ENCODE assay signal across 36 mouse cellular contexts in genomic region chr12:36974432-36975094, GRCm38 (mm10).
"Had no signal": no experiment of that assay in that cellular context is flagged by ENCODE, and none has a peak within 500 bp of the region (broad histone marks: within the 10 kb centered on the region; RNA-seq: fewer than 3 reads in every experiment).

No protein-coding gene starts in this region.

- H3K4me1 ChIP-seq: heart, embryonic 10.5 days; heart, embryonic 12.5 days; heart, embryonic 13.5 days; heart, embryonic 15.5 days; hindbrain, embryonic 10.5 days; hindbrain, embryonic 12.5 days; hindbrain, embryonic 13.5 days; hindbrain, embryonic 15.5 days; intestine, embryonic 15.5 days; kidney, embryonic 15.5 days had no signal

- H3K4me2 ChIP-seq: heart, embryonic 11.5 days; heart, embryonic 12.5 days; heart, embryonic 13.5 days; heart, embryonic 15.5 days; hindbrain, embryonic 12.5 days; hindbrain, embryonic 13.5 days; hindbrain, embryonic 14.5 days; hindbrain, embryonic 15.5 days; intestine, embryonic 15.5 days; kidney, embryonic 15.5 days had no signal

- DNase-seq: heart, adult 18-20 months; heart, adult 2 months; heart, postnatal 10 days; heart, postnatal 14 days; heart, postnatal 36 days; heart, postnatal 4 days; kidney, adult 11 months; kidney, adult 18-20 months; kidney, adult 2 months; kidney, adult 8-10 months; kidney, adult 9 months; kidney, postnatal 10 days; kidney, postnatal 14 days; kidney, postnatal 25 days; kidney, postnatal 36 days; kidney, postnatal 4 days; layer of hippocampus, adult 9-11 months had no signal

- H3K27ac ChIP-seq: heart, adult 2 months; heart, embryonic 10.5 days; heart, embryonic 13.5 days; heart, embryonic 15.5 days; hindbrain, embryonic 10.5 days; hindbrain, embryonic 12.5 days; hindbrain, embryonic 13.5 days; hindbrain, embryonic 14.5 days; hindbrain, embryonic 15.5 days; hindbrain, postnatal 0 days; intestine, embryonic 15.5 days; kidney, embryonic 15.5 days; kidney, postnatal 0 days; layer of hippocampus, adult 2 months had no signal

- H3K27me3 ChIP-seq: heart, embryonic 12.5 days; heart, embryonic 13.5 days; heart, embryonic 15.5 days; hindbrain, embryonic 12.5 days; hindbrain, embryonic 13.5 days; hindbrain, embryonic 15.5 days; intestine, embryonic 15.5 days; kidney, embryonic 15.5 days had no signal

- ATAC-seq: hindbrain, embryonic 16.5 days; hindbrain, postnatal 0 days; inflammation-experienced regulatory T-cells, adult 6 months; intestine, embryonic 15.5 days; intestine, embryonic 16.5 days; intestine, postnatal 0 days had no signal

- H3K9ac ChIP-seq: heart, embryonic 12.5 days; heart, embryonic 13.5 days; heart, embryonic 15.5 days; hindbrain, embryonic 12.5 days; hindbrain, embryonic 13.5 days; hindbrain, embryonic 14.5 days; hindbrain, embryonic 15.5 days; intestine, embryonic 15.5 days; kidney, embryonic 15.5 days had no signal

- H3K36me3 ChIP-seq: heart, embryonic 10.5 days; heart, embryonic 12.5 days; heart, embryonic 13.5 days; heart, embryonic 15.5 days; hindbrain, embryonic 10.5 days; hindbrain, embryonic 12.5 days; hindbrain, embryonic 13.5 days; hindbrain, embryonic 15.5 days; intestine, embryonic 15.5 days; kidney, embryonic 15.5 days had no signal

- H3K9me3 ChIP-seq: heart, embryonic 10.5 days; heart, embryonic 12.5 days; heart, embryonic 13.5 days; heart, embryonic 15.5 days; hindbrain, embryonic 10.5 days; hindbrain, embryonic 12.5 days; hindbrain, embryonic 13.5 days; hindbrain, embryonic 15.5 days; intestine, embryonic 15.5 days; kidney, embryonic 15.5 days had no signal

- H3K4me3 ChIP-seq: heart, adult 2 months; heart, embryonic 10.5 days; heart, embryonic 12.5 days; heart, embryonic 13.5 days; heart, embryonic 15.5 days; hindbrain, embryonic 10.5 days; hindbrain, embryonic 12.5 days; hindbrain, embryonic 13.5 days; hindbrain, embryonic 15.5 days; intestine, embryonic 15.5 days; kidney, embryonic 15.5 days; layer of hippocampus, adult 2 months had no signal
